Mouse (Mus musculus): ENCODE measurements around the gene 0610040J01Rik. TPM values are rescaled to one million over a fixed set of nuclear protein-coding genes. Genes with fewer than 3 reads are reported as not detected.

Gene 0610040J01Rik
- 0.71 and 4.0 TPM in 2 replicates for total RNA-seq (2021)
- long read RNA-seq, experiment 1, partial matches to known transcripts: 0 of 3 reads
- long read RNA-seq, experiment 1, other reads (novel, unspliced or antisense): 0 of 3 reads
- long read RNA-seq, experiment 2, partial matches to known transcripts: 0 of 3 reads
- long read RNA-seq, experiment 2, other reads (novel, unspliced or antisense): 0 of 3 reads

DNA sequence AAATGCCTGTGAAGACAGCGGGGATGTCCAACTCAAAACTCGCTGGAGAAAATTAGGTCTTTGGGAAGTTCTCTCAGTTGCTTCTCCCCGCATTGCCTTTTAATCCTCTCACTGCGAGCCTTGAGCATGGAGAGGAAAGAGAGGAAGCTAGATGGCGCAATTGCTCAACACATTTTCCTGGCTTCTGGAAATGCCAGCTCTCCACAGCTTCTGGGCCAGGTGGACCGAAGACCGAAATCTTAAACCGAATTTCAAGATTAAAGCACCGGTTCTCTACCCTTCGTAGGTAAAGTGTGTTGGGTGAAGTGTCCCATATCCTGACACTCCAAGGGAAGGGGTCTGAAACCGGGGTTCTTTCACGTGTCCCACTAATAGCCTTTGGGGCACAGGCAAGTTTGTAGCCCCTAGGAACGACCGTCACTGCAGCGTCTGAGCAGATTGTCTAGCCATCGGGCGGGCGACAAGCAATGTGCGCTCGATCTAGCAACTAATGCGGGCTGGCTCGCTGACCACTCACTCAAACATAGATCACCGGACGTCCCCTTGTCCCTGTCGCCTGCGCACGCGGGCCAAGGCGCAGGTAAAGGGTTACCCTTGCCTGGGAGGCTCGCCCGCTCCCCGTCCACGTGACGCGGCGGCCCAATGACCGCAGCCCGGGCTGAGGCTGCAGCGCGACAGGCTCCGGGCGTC lies at the start of gene 0610040J01Rik:
Gene 0610040J01Rik (plus strand): TSS at position 545 of the 690 bp plus-strand sequence.
- peak; percentile 79 for DNase-seq

DNA sequence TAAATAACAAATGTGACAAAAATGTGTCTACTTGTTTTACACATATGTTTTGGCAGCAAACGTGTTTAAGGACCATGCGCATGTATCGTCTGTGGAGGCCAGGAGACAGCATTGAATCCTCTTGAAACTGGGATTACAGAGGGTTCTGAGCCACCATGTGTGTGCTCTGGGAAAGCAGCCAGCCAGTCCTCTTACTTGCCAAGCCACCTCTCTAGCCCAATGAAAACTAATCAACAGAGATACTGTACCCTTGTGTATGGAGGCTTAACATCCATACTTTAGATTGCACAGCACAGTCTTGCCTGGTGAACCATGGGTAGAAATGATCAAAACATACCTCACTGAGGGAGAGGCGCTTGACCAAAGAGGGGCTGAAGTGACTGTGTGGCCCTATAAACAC lies 46.3 kb upstream of the 0610040J01Rik start:
- no peak for DNase-seq

GRCm38 (mm10) chr5:63766715-63767114 lies 45.4 kb upstream of the 0610040J01Rik start:
- DNase-seq: peak; percentile 65

DNA sequence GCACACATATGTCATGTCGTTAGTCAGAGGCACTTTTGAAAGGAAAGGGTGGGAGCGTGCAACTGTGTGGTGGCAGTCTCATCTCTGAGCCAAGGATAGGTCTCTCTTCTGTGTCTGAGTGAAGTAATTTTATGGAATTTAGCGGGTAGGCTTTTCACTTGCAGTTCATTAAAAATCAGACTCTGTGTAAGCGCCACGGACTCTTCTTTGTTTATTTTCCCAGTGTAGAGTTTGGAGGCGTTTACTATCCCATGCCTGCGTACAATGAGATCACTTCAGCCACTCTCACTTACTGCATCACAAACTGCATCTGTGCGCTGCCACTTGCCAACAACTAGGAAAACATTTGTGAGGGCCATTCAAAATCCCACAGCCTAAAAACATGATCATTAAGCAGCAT lies 44.7 kb upstream of the 0610040J01Rik start:
- no peak for DNase-seq

DNA sequence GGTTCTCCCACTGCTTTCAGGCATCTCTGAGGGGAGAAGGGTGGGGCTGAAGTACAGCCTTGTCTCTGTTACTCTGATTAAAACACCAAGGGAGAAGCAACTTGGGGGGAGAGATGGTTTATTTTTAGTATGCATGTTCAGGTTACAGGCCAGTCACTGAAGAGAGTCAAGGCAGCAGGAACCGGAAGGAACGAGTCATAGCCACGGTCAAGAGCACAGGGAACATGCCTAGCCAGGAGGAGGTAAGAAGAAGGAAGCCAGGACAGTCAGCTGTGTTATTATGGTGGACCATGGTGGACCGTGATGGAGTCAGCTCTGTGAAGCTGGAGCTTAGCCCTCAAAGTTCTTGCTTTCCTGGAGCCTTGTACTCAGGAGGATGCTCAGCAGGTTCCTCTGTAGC lies 43.9 kb upstream of the 0610040J01Rik start:
- DNase-seq: no peak

DNA sequence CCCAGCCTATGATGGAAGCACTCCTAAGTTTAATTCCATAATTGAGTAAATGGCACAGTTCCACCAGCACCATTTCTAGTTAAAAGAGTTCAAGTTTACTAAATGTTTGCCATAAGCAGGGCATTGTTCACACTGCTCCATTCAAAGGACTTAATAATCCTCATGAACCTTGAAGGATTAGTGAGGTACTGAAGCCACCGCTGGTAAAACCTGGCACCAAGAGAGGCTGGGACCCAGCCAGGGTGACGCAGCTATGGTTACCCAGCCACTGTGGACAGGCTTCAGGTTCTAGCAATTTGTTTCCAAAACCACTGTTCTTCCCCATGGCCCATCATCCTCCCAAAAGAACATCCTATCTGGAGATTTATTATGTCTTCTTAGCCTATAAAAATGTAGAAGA lies 39.2 kb upstream of the 0610040J01Rik start:
- DNase-seq: no peak

- DNase-seq: no peak
These were observed 38.6 kb upstream of the 0610040J01Rik start for GRCm38 (mm10) chr5:63773603-63774002.

DNA sequence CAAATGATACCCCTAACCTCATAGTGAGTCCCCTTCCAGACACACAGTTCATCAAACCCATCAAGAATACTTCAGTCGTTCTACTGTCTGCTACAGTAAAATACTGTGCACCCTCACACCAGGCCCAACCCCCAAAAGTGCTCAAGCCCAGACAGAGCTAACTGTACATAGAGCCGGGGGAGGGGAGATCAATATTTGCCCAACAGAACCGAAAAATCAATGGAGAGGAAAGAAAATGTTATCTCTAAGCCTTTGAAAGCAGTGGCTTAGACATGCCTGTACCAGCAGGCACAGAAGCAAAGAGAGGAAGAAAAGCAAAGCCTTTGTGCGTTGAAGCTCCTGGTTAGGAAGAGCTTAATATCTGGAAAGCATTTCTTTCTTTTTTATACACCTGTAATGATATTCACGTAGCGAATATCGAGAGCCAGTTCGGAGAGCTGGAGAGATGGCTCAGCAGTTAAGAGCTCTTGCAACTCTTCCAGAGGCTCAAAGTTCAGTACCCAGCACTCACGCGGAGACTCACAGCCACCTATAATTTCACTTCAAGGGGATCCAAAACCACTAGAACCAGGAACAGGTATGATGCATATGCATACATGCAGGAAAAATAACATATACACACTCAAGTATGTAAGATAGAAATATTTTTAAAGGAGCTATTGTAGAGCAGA lies 23.9 kb upstream of the 0610040J01Rik start:
- no peak for DNase-seq

GRCm38 (mm10) chr5:63812509-63812865 lies 324 bp downstream of the 0610040J01Rik start:
- DNase-seq: no peak

- DNase-seq: no peak
These were observed 4.5 kb downstream of the 0610040J01Rik start for GRCm38 (mm10) chr5:63816643-63817042.

DNA sequence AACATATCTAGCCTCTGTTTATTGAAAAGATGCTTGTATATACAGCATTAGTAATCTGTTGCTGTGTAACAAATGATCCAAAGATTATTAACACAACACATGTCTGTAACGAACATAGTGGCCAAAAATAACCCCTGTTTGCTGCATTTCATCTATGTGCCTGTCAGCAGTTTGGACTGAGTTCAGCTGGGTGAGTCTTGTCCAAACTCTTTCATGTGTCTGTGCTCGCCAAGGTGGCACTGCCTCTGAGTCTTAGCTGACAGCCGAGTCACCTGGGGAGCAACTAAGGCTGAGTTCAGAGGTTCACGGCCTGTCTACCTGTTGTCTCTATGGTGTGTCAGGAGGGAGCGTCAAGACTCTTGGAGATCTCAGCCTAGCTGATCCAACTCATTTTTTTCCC lies 5.1 kb downstream of the 0610040J01Rik start:
- no peak for DNase-seq

GRCm38 (mm10) chr5:63818975-63819374 lies 6.8 kb downstream of the 0610040J01Rik start:
- no peak for DNase-seq

- no peak for DNase-seq
These were observed 7.4 kb downstream of the 0610040J01Rik start for GRCm38 (mm10) chr5:63819519-63819918.

DNA sequence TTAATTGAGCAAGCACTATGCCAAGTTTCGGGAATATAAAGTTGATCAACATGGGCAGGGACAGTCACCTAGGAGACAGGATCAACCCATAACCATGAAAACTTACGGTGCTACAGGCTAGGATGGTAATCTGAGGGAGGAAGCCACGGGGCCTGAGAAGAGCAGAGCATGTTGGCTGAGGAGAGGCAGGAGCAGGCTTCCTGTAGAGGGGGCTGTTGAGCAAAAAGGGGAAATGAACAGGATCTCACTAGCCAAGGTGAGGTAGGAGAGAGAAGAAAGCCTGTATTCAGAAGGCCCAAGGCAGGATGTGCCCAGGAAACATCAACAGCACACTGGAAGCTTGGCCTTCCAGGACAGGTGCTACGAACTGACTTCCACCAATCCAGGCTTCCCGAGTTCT lies 9.0 kb downstream of the 0610040J01Rik start:
- peak; percentile 7 for DNase-seq

DNA sequence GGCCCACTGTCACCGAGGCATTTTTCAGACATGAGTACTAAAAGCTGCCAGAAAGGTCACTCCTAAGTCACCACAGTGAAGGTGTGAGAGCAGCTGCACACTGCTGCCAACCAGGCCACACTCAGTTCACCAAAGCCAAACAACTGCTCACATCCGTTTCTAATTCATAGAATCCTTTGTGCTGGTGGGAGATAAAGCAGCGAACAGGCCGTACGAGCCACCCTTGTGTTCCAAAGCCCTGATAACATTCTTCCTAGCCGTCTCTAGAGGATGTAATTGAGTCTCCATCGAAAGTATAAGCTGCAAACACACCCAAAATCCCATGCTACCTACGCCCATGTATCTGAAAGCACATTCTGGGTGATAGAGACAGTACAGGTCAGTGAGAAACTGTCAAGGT lies 9.7 kb downstream of the 0610040J01Rik start:
- DNase-seq: no peak

- DNase-seq: no peak
These were observed 11.5 kb downstream of the 0610040J01Rik start for GRCm38 (mm10) chr5:63823362-63824332.

GRCm38 (mm10) chr5:63824599-63825350 lies 12.6 kb downstream of the 0610040J01Rik start:
- DNase-seq: no peak

DNA sequence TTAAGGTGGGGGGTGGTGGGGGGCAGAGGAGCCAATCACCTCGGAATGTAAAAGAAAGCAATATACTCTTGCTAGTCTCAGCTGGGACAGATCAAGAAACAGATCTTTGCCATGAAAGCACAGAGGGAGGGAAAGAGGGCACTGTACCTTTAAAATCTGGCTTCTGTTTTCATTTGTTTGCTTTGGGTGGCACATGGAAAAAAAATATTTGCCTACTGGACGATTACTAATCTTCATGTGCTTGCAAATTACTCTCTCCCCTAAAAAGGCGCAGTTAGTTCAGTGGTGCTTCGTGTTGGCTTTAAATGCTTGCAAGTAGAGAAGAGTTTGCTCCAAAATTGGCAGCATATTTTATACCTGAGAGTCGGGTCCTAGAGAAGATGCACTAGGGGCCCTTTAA lies 13.7 kb downstream of the 0610040J01Rik start:
- no peak for DNase-seq

DNA sequence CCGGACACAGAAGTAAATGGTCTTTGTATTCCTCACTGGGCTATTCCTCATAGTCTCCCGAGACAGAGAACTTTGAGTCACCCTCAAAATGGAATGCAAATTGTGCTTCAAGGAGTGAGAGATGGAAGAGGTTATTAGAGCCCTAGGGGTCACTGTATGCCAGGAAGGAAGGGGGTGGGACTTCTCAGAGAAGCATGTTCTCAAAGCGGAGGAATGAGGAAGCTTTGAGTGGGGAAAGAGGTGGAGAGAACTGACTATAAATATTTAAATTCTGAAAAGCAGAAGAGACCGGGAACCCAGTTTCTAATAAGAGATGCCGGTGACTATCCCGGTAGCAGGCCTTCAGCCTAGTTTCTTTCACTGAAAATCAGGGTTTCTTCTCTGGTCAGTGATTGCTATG lies 14.8 kb downstream of the 0610040J01Rik start:
- DNase-seq: no peak

DNA sequence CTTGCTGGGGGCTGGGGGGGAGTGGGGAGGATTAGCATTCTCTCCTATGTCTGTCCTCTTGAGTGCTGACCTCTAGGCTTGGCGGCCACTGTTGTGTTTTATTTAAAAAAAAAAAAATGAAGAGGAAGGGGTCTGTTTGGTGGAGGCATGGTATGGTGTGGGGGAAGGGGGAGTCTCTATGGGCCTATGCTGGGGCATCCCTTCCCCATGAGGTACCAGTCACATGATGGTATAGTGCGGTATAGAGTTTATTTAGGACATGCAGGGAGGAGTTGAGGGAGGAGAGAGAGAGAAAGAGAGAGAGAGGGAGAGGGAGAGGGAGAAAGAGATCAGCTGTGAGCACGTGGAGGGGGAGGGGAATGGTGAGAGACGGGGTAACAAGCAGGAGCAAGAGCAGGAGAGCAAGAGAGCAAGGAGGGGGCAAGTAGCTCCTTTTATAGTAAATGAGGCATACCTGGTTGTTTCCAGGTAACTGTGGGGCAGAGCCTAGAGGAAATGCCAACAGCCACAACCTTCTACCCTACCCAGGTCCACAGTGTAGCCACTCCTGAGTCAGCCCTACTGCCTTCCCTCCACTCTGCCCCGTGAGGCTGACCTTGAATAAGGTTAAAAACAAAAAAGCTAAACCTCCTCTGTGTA lies 15.4 kb downstream of the 0610040J01Rik start:
- DNase-seq: no peak
